Mouse (Mus musculus) urinary bladder, postnatal 14 days (tissue): ENCODE data around the gene Zfp651.

Source experiments
- DNase-seq: peaks from one replicate; pipeline ENCODE4 v3.0.0; 2021; ENCODE audit warnings: low spot score

Zfp651 gene

DNA sequence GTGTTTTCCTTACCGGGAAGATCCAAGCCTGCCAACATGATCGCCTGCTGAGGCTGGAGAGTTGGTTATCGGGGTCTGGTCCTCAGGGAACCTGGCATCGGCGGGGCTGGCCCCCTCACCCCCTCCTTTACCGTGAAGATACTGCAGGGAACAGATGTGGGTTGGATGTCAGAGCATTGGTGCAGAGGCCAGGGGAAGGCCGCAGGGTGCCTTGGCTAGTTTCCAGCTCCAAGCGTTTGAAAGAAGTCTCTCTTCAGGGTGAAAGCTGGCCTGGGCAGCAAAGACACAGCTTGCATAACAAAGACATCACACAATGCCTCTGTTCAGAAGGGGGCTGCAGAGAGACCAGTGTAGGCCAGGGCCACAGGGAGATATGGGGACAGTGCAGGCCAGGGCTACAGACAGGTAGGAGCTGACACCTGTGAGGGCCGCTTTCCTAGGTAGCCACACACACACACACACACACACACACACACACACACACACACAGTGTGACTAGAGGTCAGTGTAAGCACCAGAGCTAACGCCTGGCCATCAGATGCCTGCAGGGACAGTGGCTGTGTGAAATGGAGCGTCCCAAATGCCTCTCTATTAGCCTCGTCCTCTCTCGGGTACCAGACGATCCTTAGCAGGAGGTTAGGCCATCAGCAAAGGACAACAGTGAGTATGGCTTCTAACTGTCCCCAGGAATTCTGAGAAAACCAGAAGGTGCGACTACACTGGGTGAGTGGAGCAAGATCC is 51.1 kb downstream of the Zfp651 start:
- DNase-seq: no peak

DNA sequence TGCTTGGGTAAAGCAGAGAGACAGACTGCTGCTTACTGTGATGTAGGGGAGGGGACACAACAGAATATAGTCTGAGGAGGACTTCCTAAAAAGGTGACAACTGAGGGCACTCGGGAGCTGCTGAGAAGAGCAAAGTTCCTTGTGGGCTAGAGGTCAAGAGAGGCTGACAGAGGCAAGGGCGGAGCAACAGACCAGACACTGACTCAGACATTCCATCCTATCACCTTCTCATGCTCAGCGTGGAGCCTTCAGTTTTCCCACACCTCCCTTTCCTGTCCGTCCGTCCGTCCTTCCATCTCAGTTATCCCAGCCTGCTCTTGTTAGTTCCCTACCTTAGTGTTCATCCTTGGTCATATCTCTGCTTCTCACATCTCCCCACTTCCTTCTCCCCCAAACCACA is 56.1 kb downstream of the Zfp651 start:
- DNase-seq: no peak

DNA sequence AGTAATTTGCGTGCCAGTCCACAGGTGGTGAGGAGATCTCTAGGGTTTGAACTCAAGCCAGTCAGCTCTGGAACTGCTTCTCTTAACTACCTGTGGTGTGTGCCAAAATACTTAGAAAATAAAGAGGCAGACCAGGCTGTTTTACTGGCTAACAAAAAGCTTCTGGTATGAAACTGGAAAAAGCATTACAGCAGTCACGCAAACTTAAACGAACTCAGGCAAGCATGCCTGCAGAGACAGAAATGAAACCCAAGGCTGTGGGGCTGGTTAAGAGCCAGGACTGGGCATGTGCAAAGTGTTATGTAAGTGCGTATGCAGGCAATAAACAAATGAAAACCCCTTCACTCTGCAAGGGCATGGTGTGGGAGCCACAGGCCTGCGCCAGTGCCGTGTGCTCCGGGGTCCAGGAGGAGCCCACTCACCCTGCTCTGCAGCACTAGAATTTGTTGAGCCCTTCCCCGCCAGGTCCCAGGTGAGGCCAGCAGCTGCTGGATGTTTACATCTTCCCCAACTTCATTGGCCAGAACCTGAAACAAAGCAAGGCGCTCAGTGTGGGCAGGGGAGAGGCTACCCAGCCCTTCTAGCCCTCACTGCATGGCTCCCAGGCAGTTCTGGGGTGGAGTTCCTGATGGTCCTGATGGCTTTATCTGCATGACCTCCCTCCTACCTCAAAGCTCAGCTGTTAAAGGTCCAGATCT is 60.1 kb downstream of the Zfp651 start:
- DNase-seq: peak; percentile 24

DNA sequence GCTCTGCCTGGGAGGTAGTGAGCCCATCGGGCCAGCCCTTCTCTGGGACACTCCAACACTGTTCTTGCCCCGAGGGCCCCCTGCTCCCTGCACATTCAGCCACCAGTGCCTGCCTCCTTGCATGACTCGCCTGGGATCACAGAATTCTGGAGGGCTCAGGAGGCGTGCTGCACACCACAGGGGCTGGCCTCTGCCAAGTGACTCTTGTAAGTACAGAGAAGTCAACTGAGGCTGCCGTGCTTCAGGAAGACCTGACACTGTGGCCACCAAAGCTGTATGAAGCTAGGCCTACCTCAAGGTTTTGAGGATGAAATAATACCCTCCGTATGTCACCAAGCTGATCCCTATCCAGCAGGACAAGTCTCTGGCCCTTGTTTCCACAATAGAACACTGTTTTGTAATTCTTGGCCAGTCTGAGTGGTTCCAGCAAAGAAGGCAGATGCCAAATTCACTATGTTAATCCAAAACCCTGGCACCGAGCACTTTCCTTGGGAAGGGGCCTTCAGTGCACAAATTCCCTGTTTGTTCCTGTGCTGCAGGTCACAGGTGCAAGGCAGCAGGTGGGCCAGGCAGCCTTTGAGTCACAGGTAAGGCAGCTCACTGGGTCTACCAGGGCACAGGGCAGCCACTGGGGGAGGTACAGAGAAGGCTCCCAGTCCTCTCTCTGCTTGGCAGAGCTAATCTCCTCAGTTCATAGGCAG is 60.8 kb downstream of the Zfp651 start:
- no peak for DNase-seq

DNA sequence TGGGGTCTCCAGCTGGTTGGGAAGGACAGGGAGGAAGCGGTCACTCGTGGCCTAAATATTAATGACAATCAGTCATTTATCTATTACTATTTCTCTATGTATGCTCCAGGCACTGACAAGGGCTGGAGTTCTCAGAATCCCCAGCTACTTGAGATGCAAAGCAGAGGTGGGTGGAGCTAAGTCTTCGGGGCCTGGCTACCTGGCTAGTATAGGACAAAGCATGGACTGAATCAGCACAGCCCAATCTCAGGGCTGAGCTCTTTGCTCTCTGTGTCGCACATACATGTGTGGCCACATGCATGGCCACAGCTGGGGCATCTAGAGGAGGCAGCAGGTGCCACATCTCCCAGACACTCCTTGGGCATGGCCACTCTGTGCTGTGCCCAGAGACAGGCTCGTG is 61.6 kb downstream of the Zfp651 start:
- no peak for DNase-seq
